Mouse (Mus musculus) splenic B cell, adult 2 months (primary cell): ENCODE data around the gene Rpl28.
A peak's percentile ranks its signal among the peaks of the same experiment; 100 is the strongest.
"Not testable (repeated sequence)": the region's sequence is repeated elsewhere in the genome, so short reads cannot be mapped to it uniquely, and the experiment has no call there.

ENCODE experiments used
- DNase-seq: peaks from one replicate; pipeline ENCODE4 v3.0.0-alpha.2; 2011; ENCODE audit warnings: low read depth, low spot score
- H3K27me3 ChIP-seq: 2 replicates; pipeline ENCODE4 v1.6.1; 2012; ENCODE audit warnings: mild to moderate bottlenecking, low read length, moderate library complexity, mixed read lengths; ENCODE audit not compliant: control insufficient read depth, poor library complexity, insufficient read depth, severe bottlenecking
- H3K36me3 ChIP-seq: 2 replicates; pipeline ENCODE4 v1.6.1; 2012; ENCODE audit warnings: mild to moderate bottlenecking, low read length, moderate library complexity, mixed read lengths; ENCODE audit not compliant: control insufficient read depth, poor library complexity, insufficient read depth, severe bottlenecking

Gene Rpl28

DNA sequence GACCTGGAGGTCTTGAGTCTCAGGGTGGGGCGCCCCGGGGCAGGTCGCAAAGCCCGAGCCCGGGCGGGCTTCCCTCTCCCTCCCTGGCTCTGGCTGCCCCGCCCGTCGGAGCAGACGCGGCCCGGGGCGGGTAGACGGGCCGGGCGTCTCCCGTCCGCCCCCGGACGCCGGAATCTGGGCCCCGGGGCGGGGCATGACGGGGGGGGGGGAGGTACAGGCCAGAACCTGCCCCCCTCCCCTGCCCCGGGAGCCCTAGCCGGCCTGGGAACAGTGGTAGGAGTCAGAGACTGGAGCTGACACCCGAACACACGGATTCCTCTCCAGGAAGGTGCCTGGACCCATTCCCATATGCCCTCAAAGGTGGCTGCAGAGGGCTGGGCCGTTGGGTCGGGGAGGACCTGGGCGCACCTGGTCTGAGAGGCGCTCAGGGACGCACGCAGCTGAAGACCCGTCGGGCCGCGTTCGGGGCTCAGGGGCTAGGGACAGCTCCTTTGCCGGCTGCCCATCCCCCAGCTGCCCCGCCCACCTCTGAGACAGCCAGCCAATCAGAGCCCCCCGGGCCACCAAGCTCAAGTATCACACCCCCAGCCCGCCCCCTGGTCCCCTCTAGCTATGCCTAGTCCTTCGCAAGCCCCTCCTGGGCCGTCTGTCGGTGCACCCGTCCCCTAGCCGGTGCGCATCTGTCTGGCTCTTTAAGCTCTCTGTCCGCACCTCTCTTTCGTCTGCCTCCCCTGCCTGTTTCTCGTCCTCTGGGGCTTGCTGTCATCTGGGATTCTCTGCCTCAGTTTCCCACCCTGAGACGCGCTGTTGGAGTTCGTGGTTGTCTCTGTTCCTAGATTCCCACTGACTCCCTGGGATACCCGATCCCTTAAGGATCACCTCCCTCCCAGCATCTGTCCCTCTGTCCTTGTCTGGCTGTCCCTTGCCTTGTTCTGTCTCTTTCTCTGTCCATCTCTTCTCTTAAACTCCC, 15.5 kb upstream of the Rpl28 start:
- Histone ChIP-seq H3K36me3 (no peaks in the 10 kb centered on the region), H3K27me3 (no peaks in the 10 kb centered on the region; the same call in 1 of the 2 replicates)
- DNase-seq = peak; percentile 41

- DNase-seq = no peak
- Histone ChIP-seq H3K27me3 (no peaks in the 10 kb centered on the region; the same call in 1 of the 2 replicates), H3K36me3 (no peaks in the 10 kb centered on the region)
These were observed 14.6 kb upstream of the Rpl28 start for GRCm38 (mm10) chr7:4777851-4778637.

GRCm38 (mm10) chr7:4779921-4780320, 12.8 kb upstream of the Rpl28 start:
- no peak for DNase-seq
- Histone ChIP-seq H3K27me3 (no peaks in the 10 kb centered on the region; the same call in 1 of the 2 replicates), H3K36me3 (no peaks in the 10 kb centered on the region)

DNA sequence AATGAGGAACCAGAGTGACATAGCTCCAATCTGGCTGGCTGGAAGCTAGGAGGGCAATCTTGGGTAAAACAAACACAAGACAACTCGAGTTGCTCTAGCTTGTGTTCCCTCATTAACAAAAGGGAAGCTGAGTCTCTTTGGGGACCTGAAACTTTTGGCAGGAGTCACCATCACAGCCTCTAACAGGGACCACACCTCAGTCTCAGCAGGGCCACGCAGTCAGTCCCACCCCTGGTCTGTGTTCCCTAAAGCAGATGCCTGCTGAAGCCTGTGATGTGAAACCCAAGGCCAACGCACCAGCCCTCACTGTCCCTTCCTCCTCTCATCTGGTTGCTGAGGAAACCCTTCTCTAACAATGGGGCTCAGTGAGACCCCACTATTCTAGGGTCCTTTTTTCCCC, 10.5 kb upstream of the Rpl28 start:
- no peak for DNase-seq
- Histone ChIP-seq H3K27me3 (no peaks in the 10 kb centered on the region), H3K36me3 (no peaks in the 10 kb centered on the region)

DNA sequence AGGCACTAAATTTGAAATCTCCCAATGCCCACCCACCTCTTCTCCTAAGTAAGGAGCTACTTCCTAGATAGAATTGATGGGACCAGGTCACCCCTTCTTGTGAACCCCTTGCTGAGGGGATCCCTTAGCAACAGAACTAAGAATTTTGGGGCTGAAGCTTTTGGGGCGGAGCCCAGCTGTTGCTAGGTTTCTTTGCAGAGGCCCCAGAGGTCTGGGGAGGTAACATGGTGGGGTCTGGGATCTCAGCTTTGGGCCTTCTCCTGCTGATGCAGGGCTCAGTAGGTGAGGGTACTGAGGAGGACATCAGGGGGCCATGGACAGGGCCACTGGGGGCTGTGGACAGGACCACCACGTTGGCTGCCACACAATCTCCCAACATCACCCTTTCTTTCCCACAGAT, 9.9 kb upstream of the Rpl28 start, which contains the start of the genes Il11 and Tmem190:
Il11 (minus strand) TSS at position 101 of the 400 bp plus-strand sequence.
Tmem190 (plus strand) TSS at position 179 of the 400 bp plus-strand sequence.
- DNase-seq = no peak
- Histone ChIP-seq H3K36me3 (no peaks in the 10 kb centered on the region), H3K27me3 (no peaks in the 10 kb centered on the region)

- no peaks in the 10 kb centered on the region for H3K27me3 ChIP-seq
- no peak for DNase-seq
- H3K36me3 ChIP-seq = no peaks in the 10 kb centered on the region
These were observed 8.9 kb upstream of the Rpl28 start for GRCm38 (mm10) chr7:4783667-4784268.

GRCm38 (mm10) chr7:4788499-4789435, 3.9 kb upstream of the Rpl28 start:
- DNase-seq = peak; percentile 55
- no peaks in the 10 kb centered on the region for H3K36me3 ChIP-seq
- no peaks in the 10 kb centered on the region for H3K27me3 ChIP-seq

GRCm38 (mm10) chr7:4789436-4789935, 3.2 kb upstream of the Rpl28 start, which contains the start of gene Tmem238:
Gene Tmem238 (minus strand): TSS chr7:4789656.
- DNase-seq = peak; percentile 31
- Histone ChIP-seq H3K36me3 (no peaks in the 10 kb centered on the region; the same call in 1 of the 2 replicates), H3K27me3 (no peaks in the 10 kb centered on the region)

GRCm38 (mm10) chr7:4793248-4793647, 574 bp downstream of the Rpl28 start:
- DNase-seq, H3K27me3 ChIP-seq, H3K36me3 ChIP-seq: not testable (repeated sequence)

GRCm38 (mm10) chr7:4793674-4794073, 1.0 kb downstream of the Rpl28 start:
- H3K36me3 ChIP-seq = peaks cover 5% of the 10 kb centered on the region
- no peak for DNase-seq
- no peaks in the 10 kb centered on the region for H3K27me3 ChIP-seq

- Histone ChIP-seq H3K27me3 (no peaks in the 10 kb centered on the region), H3K36me3 (peaks cover 5% of the 10 kb centered on the region)
- no peak for DNase-seq
These were observed 2.0 kb downstream of the Rpl28 start for GRCm38 (mm10) chr7:4794631-4795168.

DNA sequence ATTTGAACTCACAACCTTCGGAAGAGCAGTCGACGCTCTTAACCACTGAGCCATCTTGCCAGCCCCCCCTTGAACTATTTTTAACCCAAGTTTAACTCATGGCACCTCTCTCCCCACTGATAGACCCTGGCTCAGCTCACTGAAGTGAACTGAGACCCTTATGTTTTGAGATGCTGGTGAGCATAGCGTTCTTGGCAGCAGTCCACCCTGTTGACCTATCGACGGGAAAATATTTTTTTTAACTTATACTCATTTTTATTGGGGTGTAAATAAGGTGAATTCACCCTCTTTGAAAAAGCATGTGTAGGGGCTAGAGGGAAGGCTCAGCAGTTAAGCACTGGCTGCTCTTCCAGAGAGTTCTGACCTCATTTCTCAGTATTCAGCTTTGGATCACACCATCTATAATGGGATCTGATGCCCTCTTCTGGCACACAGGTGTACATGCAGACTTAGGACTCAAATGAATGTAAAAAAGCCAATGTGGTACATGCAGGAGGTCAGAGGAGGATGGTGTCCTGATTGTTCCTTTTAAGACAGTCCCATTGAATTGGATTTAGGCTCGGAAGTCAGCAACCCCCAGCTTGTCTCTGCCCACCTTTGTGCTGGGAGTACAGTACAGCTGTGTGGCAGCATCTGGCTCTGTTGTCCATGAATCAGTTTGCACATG, 3.2 kb downstream of the Rpl28 start:
- Histone ChIP-seq H3K27me3 (no peaks in the 10 kb centered on the region), H3K36me3 (peaks cover 5% of the 10 kb centered on the region)
- peak; percentile 64 for DNase-seq

DNA sequence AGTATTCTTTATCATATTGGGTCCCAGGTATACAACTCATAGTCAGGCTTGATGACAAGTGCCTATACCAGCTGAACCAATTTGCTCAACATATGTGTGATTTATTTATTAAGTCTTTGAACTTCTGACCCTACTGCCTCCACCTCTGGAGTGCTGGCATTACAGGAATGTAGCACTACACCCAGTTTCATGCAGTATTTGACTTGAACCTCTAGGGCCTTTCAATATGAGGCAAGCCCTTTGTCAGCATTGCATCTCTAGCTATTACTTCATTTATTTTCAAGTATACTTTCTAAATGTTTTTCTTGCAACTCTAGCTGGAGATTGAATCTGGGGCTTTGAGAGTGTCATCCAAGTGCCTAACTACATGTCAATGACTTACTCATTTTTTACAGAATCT, 9.6 kb downstream of the Rpl28 start:
- Histone ChIP-seq H3K36me3 (peaks cover 4% of the 10 kb centered on the region), H3K27me3 (no peaks in the 10 kb centered on the region)
- no peak for DNase-seq
